Comparison of ENCODE assay signal across 38 mouse cellular contexts in genomic region chr1:53335465-53335864, GRCm38 (mm10). TPM values are rescaled to one million over a fixed set of nuclear protein-coding genes. Genes with fewer than 3 reads are reported as not detected.
"Had no signal": no experiment of that assay in that cellular context is flagged by ENCODE, and none has a peak within 500 bp of the region (broad histone marks: within the 10 kb centered on the region; RNA-seq: fewer than 3 reads in every experiment).

No protein-coding gene starts in this region.

- H3K9ac ChIP-seq: heart, embryonic 12.5 days; hindbrain, embryonic 13.5 days; hindbrain, embryonic 15.5 days; kidney, embryonic 15.5 days; limb, embryonic 13.5 days had no signal

- ATAC-seq: forebrain, embryonic 16.5 days; hindbrain, postnatal 0 days; intestine, embryonic 16.5 days had no signal

- H3K4me1 ChIP-seq: heart, embryonic 10.5 days; heart, embryonic 12.5 days; hindbrain, embryonic 13.5 days; hindbrain, embryonic 15.5 days; kidney, embryonic 15.5 days; limb, embryonic 13.5 days had no signal

- H3K4me2 ChIP-seq: heart, embryonic 12.5 days; hindbrain, embryonic 13.5 days; hindbrain, embryonic 15.5 days; kidney, embryonic 15.5 days; limb, embryonic 13.5 days had no signal

- H3K9me3 ChIP-seq: hindbrain, embryonic 15.5 days; kidney, embryonic 15.5 days had no signal

- H3K4me3 ChIP-seq: gastrocnemius, adult 2 months; heart, embryonic 10.5 days; heart, embryonic 12.5 days; hindbrain, embryonic 13.5 days; hindbrain, embryonic 15.5 days; kidney, embryonic 15.5 days; limb, embryonic 13.5 days had no signal

- H3K27ac ChIP-seq: gastrocnemius, adult 2 months; heart, embryonic 10.5 days; hindbrain, embryonic 13.5 days; hindbrain, embryonic 15.5 days; hindbrain, postnatal 0 days; kidney, embryonic 15.5 days; kidney, postnatal 0 days; limb, embryonic 13.5 days had no signal

- H3K27me3 ChIP-seq: heart, embryonic 12.5 days; hindbrain, embryonic 13.5 days; hindbrain, embryonic 15.5 days; kidney, embryonic 15.5 days; limb, embryonic 13.5 days had no signal

- DNase-seq: gastrocnemius, adult 2 months; gastrocnemius, postnatal 10 days; gastrocnemius, postnatal 25 days; heart, adult 18-20 months; heart, postnatal 10 days; heart, postnatal 36 days; kidney, adult 11 months; kidney, adult 2 months; kidney, adult 9 months; kidney, postnatal 14 days; kidney, postnatal 36 days; layer of hippocampus, adult 9-11 months; layer of hippocampus, postnatal 36 days; left cerebral cortex, postnatal 4 days had no signal

RNA-seq across cellular contexts. Expression of gene Asdurf, which starts 17.0 kb away (rescaled TPM):
- total RNA-seq: heart, adult 18-20 months; hindbrain, postnatal 0 days; layer of hippocampus, adult 18-20 months; layer of hippocampus, postnatal 36 days; left cerebral cortex, adult 18-20 months; left cerebral cortex, postnatal 25 days; left cerebral cortex, postnatal 4 days had no signal
- polyA plus RNA-seq: frontal cortex, adult 2 months; heart, embryonic 10.5 days; hindbrain, embryonic 11.5 days; kidney, adult 2 months; kidney, embryonic 15.5 days; large intestine, adult 2 months had no signal

RNA-seq across cellular contexts. Expression of gene Gm28551, which starts 17.0 kb away (rescaled TPM):
- total RNA-seq: gastrocnemius, postnatal 25 days; gastrocnemius, postnatal 4 days; granulocyte monocyte progenitor cell, adult 5-6 weeks; heart, adult 18-20 months; heart, postnatal 10 days; heart, postnatal 36 days; hematopoietic stem cell, adult 5-6 weeks; left cerebral cortex, adult 18-20 months had no signal
- polyA plus RNA-seq: kidney, adult 2 months; large intestine, adult 2 months had no signal

RNA-seq across cellular contexts. Expression of gene Gm28778, which starts 38.6 kb away (rescaled TPM):
- total RNA-seq: granulocyte monocyte progenitor cell, adult 5-6 weeks; heart, postnatal 36 days; hematopoietic stem cell, adult 5-6 weeks; hindbrain, postnatal 0 days; left cerebral cortex, postnatal 10 days; left cerebral cortex, postnatal 4 days had no signal
- polyA plus RNA-seq: forebrain, embryonic 16.5 days; frontal cortex, adult 2 months; heart, embryonic 10.5 days; heart, embryonic 12.5 days; heart, embryonic 14.5 days; heart, embryonic 16.5 days; hindbrain, embryonic 11.5 days; hindbrain, embryonic 13.5 days; hindbrain, embryonic 15.5 days; hindbrain, postnatal 0 days; intestine, embryonic 14.5 days; intestine, embryonic 16.5 days; kidney, embryonic 15.5 days; kidney, postnatal 0 days; limb, embryonic 11.5 days; limb, embryonic 13.5 days had no signal
